Mouse (Mus musculus) CH12.LX (cell line): ENCODE measurements around the gene Jtb. TPM values are rescaled to one million over a fixed set of nuclear protein-coding genes. Genes with fewer than 3 reads are reported as not detected.

Experiments
- DNase-seq: peaks from one replicate; pipeline ENCODE4 v3.0.0-alpha.2; 2013; ENCODE audit errors: extremely low read depth
- H3K27ac ChIP-seq: 2 replicates; pipeline ENCODE4 v1.5.1; 2012; ENCODE audit warnings: low read depth, mild to moderate bottlenecking, control low read depth, moderate library complexity; ENCODE audit not compliant: insufficient read depth
- H3K27me3 ChIP-seq: replicated peaks from 2 replicates; pipeline ENCODE3; 2012; ENCODE audit warnings: inconsistent platforms
- H3K36me3 ChIP-seq, 2 experiments: replicated peaks in 1 of 2; 2 replicates each; pipeline versions ENCODE3 to v1.6.1; 2012; ENCODE audit warnings: inconsistent platforms in 1 of 2, low read length in 1 of 2, mild to moderate bottlenecking in 1 of 2, mixed read lengths in 1 of 2, moderate library complexity in 1 of 2; ENCODE audit not compliant: control insufficient read depth in 1 of 2, insufficient read depth in 1 of 2
- H3K4me1 ChIP-seq, 2 experiments: 2 replicates each; pipeline ENCODE4 v1.6.1; 2012; ENCODE audit warnings: inconsistent platforms in 1 of 2, moderate library complexity in 1 of 2; ENCODE audit not compliant: insufficient read depth in 2 of 2, control insufficient read depth in 1 of 2
- H3K4me2 ChIP-seq: 2 replicates; pipeline ENCODE4 v1.6.1; 2012; ENCODE audit warnings: low read depth, mild to moderate bottlenecking, control low read depth; ENCODE audit not compliant: poor library complexity, insufficient read depth, severe bottlenecking
- H3K4me3 ChIP-seq, 3 experiments: fragments of 150-350 bp in 1 of 3; sonication (generic) in 1 of 3; replicated peaks in 1 of 3; 2 replicates each; pipeline versions ENCODE3 to v1.5.1; 2011 to 2012; ENCODE audit warnings: low read depth in 2 of 3, low read length in 2 of 3, mild to moderate bottlenecking in 2 of 3, moderate library complexity in 2 of 3, control low read depth in 1 of 3, improper control_type of control experiment in 1 of 3, inconsistent platforms in 1 of 3, mixed read lengths in 1 of 3; ENCODE audit not compliant: poor library complexity in 1 of 3
- H3K79me2 ChIP-seq: replicated peaks from 2 replicates; pipeline ENCODE4 v1.6.1; 2012; ENCODE audit warnings: mild to moderate bottlenecking, moderate library complexity; ENCODE audit not compliant: control insufficient read depth, poor library complexity, insufficient read depth, severe bottlenecking; ENCODE audit errors: extremely low read depth
- H3K9ac ChIP-seq: 2 replicates; pipeline ENCODE4 v1.6.1; 2012; ENCODE audit warnings: low read depth, mild to moderate bottlenecking, control low read depth, moderate library complexity; ENCODE audit not compliant: insufficient read depth
- H3K9me3 ChIP-seq: replicated peaks from 2 replicates; pipeline ENCODE3; 2012; ENCODE audit warnings: low read length, inconsistent platforms, mixed read lengths
- BHLHE40 ChIP-seq: IDR thresholded peaks from 2 replicates; pipeline ENCODE4 v1.6.1; 2011; ENCODE audit warnings: mild to moderate bottlenecking, low read depth, low read length, improper control_type of control experiment
- EP300 ChIP-seq: IDR thresholded peaks from 2 replicates; pipeline ENCODE4 v1.6.1; 2011; ENCODE audit warnings: low read length, improper control_type of control experiment
- HCFC1 ChIP-seq: IDR thresholded peaks from 2 replicates; pipeline ENCODE4 v1.6.1; 2012; ENCODE audit warnings: low read depth, mild to moderate bottlenecking, inconsistent platforms, low read length, improper control_type of control experiment
- IRF4 ChIP-seq: IDR thresholded peaks from 2 replicates; pipeline ENCODE4 v1.6.1; 2014; ENCODE audit warnings: low read depth, mild to moderate bottlenecking, inconsistent platforms, low read length, improper control_type of control experiment
- KAT2A ChIP-seq: IDR thresholded peaks from 2 replicates; pipeline ENCODE4 v1.6.1; 2012; ENCODE audit warnings: low read length, improper control_type of control experiment, inconsistent platforms; ENCODE audit not compliant: insufficient replicate concordance
- MAFK ChIP-seq: IDR thresholded peaks from 2 replicates; pipeline ENCODE4 v1.6.1; 2011; ENCODE audit warnings: low read length, improper control_type of control experiment; ENCODE audit not compliant: insufficient replicate concordance
- MAX ChIP-seq: IDR thresholded peaks from 2 replicates; pipeline ENCODE4 v1.6.1; 2011; ENCODE audit warnings: low read length, improper control_type of control experiment
- MEF2A ChIP-seq: IDR thresholded peaks from 2 replicates; pipeline ENCODE4 v1.6.1; 2014; ENCODE audit warnings: low read depth, mild to moderate bottlenecking, inconsistent platforms, low read length, improper control_type of control experiment, borderline replicate concordance
- MYC ChIP-seq: IDR thresholded peaks from 2 replicates; pipeline ENCODE4 v1.6.1; 2011; ENCODE audit warnings: low read depth, mild to moderate bottlenecking, improper control_type of control experiment, low read length
- NELFE ChIP-seq: IDR thresholded peaks from 2 replicates; pipeline ENCODE4 v1.6.1; 2011; ENCODE audit warnings: low read depth, low read length, improper control_type of control experiment
- NRF1 ChIP-seq: IDR thresholded peaks from 2 replicates; pipeline ENCODE4 v1.6.1; 2014; ENCODE audit warnings: low read depth, mild to moderate bottlenecking, inconsistent platforms, low read length, improper control_type of control experiment, moderate library complexity
- POLR2AphosphoS2 ChIP-seq: IDR thresholded peaks from 2 replicates; pipeline ENCODE4 v1.6.1; 2011; ENCODE audit warnings: low read depth, low read length, improper control_type of control experiment
- RCOR1 ChIP-seq: conservative IDR thresholded peaks from 2 replicates; pipeline ENCODE4 v1.6.1; 2012; ENCODE audit warnings: low read depth, mild to moderate bottlenecking, inconsistent platforms, low read length, improper control_type of control experiment
- SMC3 ChIP-seq: IDR thresholded peaks from 2 replicates; pipeline ENCODE4 v1.6.1; 2011; ENCODE audit warnings: low read depth, low read length, improper control_type of control experiment
- USF1 ChIP-seq: IDR thresholded peaks from 2 replicates; pipeline ENCODE4 v1.6.1; 2014; ENCODE audit warnings: low read depth, mild to moderate bottlenecking, inconsistent platforms, low read length, improper control_type of control experiment
- USF2 ChIP-seq: conservative IDR thresholded peaks from 2 replicates; pipeline ENCODE4 v1.6.1; 2011; ENCODE audit warnings: low read depth, low read length, improper control_type of control experiment
- ZC3H11A ChIP-seq: IDR thresholded peaks from 2 replicates; pipeline ENCODE4 v1.6.1; 2012; ENCODE audit warnings: low read depth, mild to moderate bottlenecking, inconsistent platforms, low read length, improper control_type of control experiment
- ZKSCAN1 ChIP-seq: IDR thresholded peaks from 2 replicates; pipeline ENCODE4 v1.6.1; 2012; ENCODE audit warnings: low read depth, inconsistent platforms, low read length, improper control_type of control experiment, borderline replicate concordance
- ZMIZ1 ChIP-seq: IDR thresholded peaks from 2 replicates; pipeline ENCODE4 v1.6.1; 2012; ENCODE audit warnings: low read depth, mild to moderate bottlenecking, inconsistent platforms, low read length, improper control_type of control experiment
- dilution Hi-C: fragments of 300-500 bp; cut with MboI; formaldehyde crosslinking; loops from 2 replicates; pipeline ENCODE4 v1.14.3; 2020; ENCODE audit warnings: low sequenced_read_pairs; ENCODE audit not compliant: extremely low pct_unique_long_range_greater_than_20kb, extremely low pct_ligation_motif_present
- in situ Hi-C: fragments of 300-500 bp; cut with MboI; formaldehyde crosslinking; loops from 3 replicates; pipeline ENCODE4 v1.14.3; 2019; ENCODE audit warnings: low sequenced_read_pairs, low pct_ligation_motif_present, low pct_unique_long_range_greater_than_20kb, mixed read lengths
- polyA plus RNA-seq: library from polyadenylated mRNA; unstranded; fragments of >175 nt; gene quantifications from 2 replicates; pipeline ENCODE4 v1.2.1, GENCODE M21; 2012; ENCODE audit warnings: low read depth; ENCODE audit not compliant: insufficient read length
- total RNA-seq, 2 experiments: library from RNA; depleted of rRNA; stranded (reverse); fragments of 300-350 nt in 1 of 2; fragments of >200 nt in 1 of 2; gene quantifications; 2 replicates each; pipeline ENCODE4 v1.2.3; 2012 to 2014

The Jtb gene
- total and polyA plus RNA-seq, 3 experiments: 50.8 to 73.6 (median 54.2) TPM

GRCm38 (mm10) chr3:90279216-90279615 is 47.8 kb downstream of the Jtb start:
- in situ Hi-C loops: no loop called here
- H3K9ac ChIP-seq: no peak overlapping the region
- dilution Hi-C loops: no loop called here

GRCm38 (mm10) chr3:90279743-90280142 is 48.3 kb downstream of the Jtb start:
- H3K36me3 ChIP-seq: peaks cover 64 to 84% of the 10 kb centered on the region in 2 experiments
- no peaks in the 10 kb centered on the region for H3K79me2 ChIP-seq
- no peak for DNase-seq
- no peaks in the 10 kb centered on the region for H3K4me1 ChIP-seq
- dilution Hi-C loops: no loop called here
- H3K27ac ChIP-seq: no peak overlapping the region
- no peak overlapping the region for H3K9ac ChIP-seq
- no peaks in the 10 kb centered on the region for H3K27me3 ChIP-seq
- H3K9me3 ChIP-seq: no peaks in the 10 kb centered on the region
- H3K4me3 ChIP-seq: no peak overlapping the region
- H3K4me2 ChIP-seq: no peak overlapping the region
- in situ Hi-C loops: no loop called here
- no peak for TF ChIP-seq USF1
- no peak for TF ChIP-seq POLR2AphosphoS2
- TF ChIP-seq NELFE: no peak
- TF ChIP-seq KAT2A: no peak
- TF ChIP-seq HCFC1: no peak
- no peak for TF ChIP-seq IRF4
- no peak for TF ChIP-seq MAFK
- no peak for TF ChIP-seq USF2
- no peak for TF ChIP-seq ZC3H11A
- TF ChIP-seq NRF1: no peak
- no peak for TF ChIP-seq ZKSCAN1
- no peak for TF ChIP-seq ZMIZ1
- no peak for TF ChIP-seq MYC
- no peak for TF ChIP-seq RCOR1
- TF ChIP-seq MAX: no peak
- TF ChIP-seq MEF2A: no peak
- TF ChIP-seq BHLHE40: no peak
- no peak for TF ChIP-seq EP300

More at GRCm38 (mm10) chr3:90279216-90279615, 47.8 kb downstream of the Jtb start:
- DNase-seq: no peak
- no peak overlapping the region for H3K27ac ChIP-seq
- TF ChIP-seq SMC3: no peak
- H3K9me3 ChIP-seq: no peaks in the 10 kb centered on the region
- no peak overlapping the region for H3K4me3 ChIP-seq
- peaks cover 66 to 89% of the 10 kb centered on the region in 2 experiments for H3K36me3 ChIP-seq
- H3K4me1 ChIP-seq: no peaks in the 10 kb centered on the region
- no peak overlapping the region for H3K4me2 ChIP-seq
- no peaks in the 10 kb centered on the region for H3K79me2 ChIP-seq
- H3K27me3 ChIP-seq: no peaks in the 10 kb centered on the region
